Mouse (Mus musculus) sigmoid colon, adult 10 weeks (tissue): ENCODE measurements around the gene Tyro3. TPM values are rescaled to one million over a fixed set of nuclear protein-coding genes. Genes with fewer than 3 reads are reported as not detected.

Experiments used
- polyA plus RNA-seq: library from polyadenylated mRNA; stranded (reverse); fragments of 350-450 nt; fragmentation: Illumina TruSeq; extraction: RNeasy Lipid Tissue Mini Kit (QIAGEN cat#74804); gene quantifications from one replicate; pipeline ENCODE4 v1.2.3, GENCODE M21; 2014; ENCODE audit warnings: low read depth, low replicate concordance

The Tyro3 gene
- 0.66 TPM for polyA plus RNA-seq

GRCm38 (mm10) chr2:119797279-119797783 lies at the start of gene Tyro3:
Tyro3 (plus strand) TSS chr2:119797733.

GRCm38 (mm10) chr2:119760251-119760650 lies 37.3 kb upstream of the Tyro3 start, which contains the start of gene Ltk:
Ltk (minus strand) TSS chr2:119760431.

DNA sequence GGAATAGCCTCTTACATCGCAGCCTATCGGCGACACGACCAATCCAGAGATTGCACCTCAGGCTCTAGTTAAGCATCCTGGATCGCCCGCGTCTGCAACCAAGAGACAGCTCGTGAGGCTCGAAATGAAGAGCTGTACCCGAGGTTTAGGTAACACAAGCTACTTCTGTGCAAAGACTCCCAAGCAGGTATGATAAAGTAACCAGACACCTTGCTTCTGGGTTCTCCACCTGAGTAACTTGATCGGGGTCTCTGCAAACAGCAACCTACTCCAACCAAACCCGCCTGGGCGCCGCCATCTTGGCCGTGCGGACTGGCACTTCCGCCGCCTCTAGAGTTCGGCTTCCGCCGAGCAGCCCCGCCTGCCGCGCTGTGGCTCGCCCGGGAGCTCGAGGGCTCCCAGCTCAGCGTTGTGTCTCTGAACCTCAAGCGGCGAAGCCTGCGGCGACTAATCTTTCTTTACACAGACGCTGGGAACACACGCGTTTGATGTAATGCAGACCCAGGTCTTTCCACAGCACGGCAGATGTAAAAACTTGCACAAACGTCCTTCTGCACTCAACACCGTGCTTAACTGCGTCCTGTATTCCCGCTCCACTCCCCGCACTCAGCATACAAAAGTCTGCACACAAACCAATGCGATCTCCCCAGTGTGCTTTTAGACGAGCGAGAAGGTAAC lies 10.2 kb upstream of the Tyro3 start, which contains the start of gene Rpap1:
Gene Rpap1, minus strand, starts transcription at position 332 of the 678 bp plus-strand sequence.

Other genes with a start within 250 kb of the Tyro3 start
- 26.7 TPM for gene Nusap1, start 179.4 kb upstream of the Tyro3 start, polyA plus RNA-seq
- gene Oip5, start 179.3 kb upstream of the Tyro3 start, polyA plus RNA-seq, result 9.4 TPM
- gene Ndufaf1, start 134.9 kb upstream of the Tyro3 start, polyA plus RNA-seq, result 53.8 TPM
- 31.3 TPM for gene Rtf1, start 122.7 kb upstream of the Tyro3 start, polyA plus RNA-seq
- 0.22 TPM for gene Itpka, start 55.4 kb upstream of the Tyro3 start, polyA plus RNA-seq
- not detected for gene Ltk, start 37.3 kb upstream of the Tyro3 start, polyA plus RNA-seq
- 1.3 TPM for gene Rpap1, start 10.2 kb upstream of the Tyro3 start, polyA plus RNA-seq
- gene Mga, start 99.5 kb downstream of the Tyro3 start, polyA plus RNA-seq, result 42.3 TPM
- gene Mapkbp1, start 175.0 kb downstream of the Tyro3 start, polyA plus RNA-seq, result 0.85 TPM
- gene Jmjd7, start 229.8 kb downstream of the Tyro3 start, polyA plus RNA-seq, result 0.76 TPM
- 0.09 TPM for gene Gm28042, start 229.8 kb downstream of the Tyro3 start, polyA plus RNA-seq
- gene Pla2g4b, start 235.7 kb downstream of the Tyro3 start, polyA plus RNA-seq, result 0.57 TPM